Mouse (Mus musculus): ENCODE data around the gene Cfh. TPM values are rescaled to one million over a fixed set of nuclear protein-coding genes. Genes with fewer than 3 reads are reported as not detected.
"Not testable (repeated sequence)": the region's sequence is repeated elsewhere in the genome, so short reads cannot be mapped to it uniquely, and the experiment has no call there.

The Cfh gene
- total RNA-seq (2021): 10 to 100 TPM; 18.0 to 19.9 TPM

- intact Hi-C loops (cut with DNase I); DNase-seq (ENCODE audit: low spot score in 2 of 2): not testable (repeated sequence)
Observed at GRCm38 (mm10) chr1:140183664-140184063, at the start of gene Cfh. Gene Cfh (minus strand): TSS chr1:140183764.

GRCm38 (mm10) chr1:140226673-140227072, 43.1 kb upstream of the Cfh start:
- no peak for DNase-seq (ENCODE audit: low spot score in 2 of 2)
- intact Hi-C loops (cut with DNase I): no loop called here

GRCm38 (mm10) chr1:140225221-140225620, 41.7 kb upstream of the Cfh start:
- intact Hi-C loops (cut with DNase I): no loop called here
- DNase-seq (ENCODE audit: low spot score in 2 of 2): no peak

GRCm38 (mm10) chr1:140205329-140205728, 21.8 kb upstream of the Cfh start:
- intact Hi-C loops (cut with DNase I): no loop called here

GRCm38 (mm10) chr1:140188500-140188899, 4.9 kb upstream of the Cfh start:
- DNase-seq (ENCODE audit: low spot score in 2 of 2); intact Hi-C loops (cut with DNase I): not testable (repeated sequence)

More at GRCm38 (mm10) chr1:140205329-140205728, 21.8 kb upstream of the Cfh start:
- no peak for DNase-seq (ENCODE audit: low spot score in 2 of 2)

- DNase-seq (ENCODE audit: low spot score in 2 of 2): peak in 1 of 2 experiments; percentile 35
- intact Hi-C loops (cut with DNase I): no loop called here
Observed at GRCm38 (mm10) chr1:140183208-140183607, 356 bp downstream of the Cfh start.

- no peak for DNase-seq (ENCODE audit: low spot score in 2 of 2)
- intact Hi-C loops (cut with DNase I): no loop called here
Observed at GRCm38 (mm10) chr1:140180125-140180524, 3.4 kb downstream of the Cfh start.

- intact Hi-C loops (cut with DNase I): no loop called here
- peak in 1 of 2 experiments; percentile 19 for DNase-seq (ENCODE audit: low spot score in 2 of 2)
Observed at GRCm38 (mm10) chr1:140175442-140175841, 8.1 kb downstream of the Cfh start.

- intact Hi-C loops (cut with DNase I): loop anchor here (1.0 to 5.0 kb wide), 3 partner anchors 71 to 489 kb away; no protein-coding TSS in a partner anchor
- peak in 1 of 2 experiments; percentile 40 for DNase-seq (ENCODE audit: low spot score in 2 of 2)
Observed at GRCm38 (mm10) chr1:140171581-140172154, 11.9 kb downstream of the Cfh start.

- DNase-seq (ENCODE audit: low spot score in 2 of 2): no peak
- intact Hi-C loops (cut with DNase I): no loop called here
Observed at GRCm38 (mm10) chr1:140158970-140159369, 24.6 kb downstream of the Cfh start.

- intact Hi-C loops (cut with DNase I): loop anchor here (5.0 kb wide), 2 partner anchors 52 to 197 kb away; no protein-coding TSS in a partner anchor
- DNase-seq (ENCODE audit: low spot score in 2 of 2): no peak
Observed at GRCm38 (mm10) chr1:140069471-140069870, 114.1 kb downstream of the Cfh start.

Other genes starting within 250 kb of the Cfh start
- 10 to 100 TPM; 47.6 to 49.8 TPM for gene Kcnt2, start 62.4 kb upstream of the Cfh start, total RNA-seq (2021)

All from left cerebral cortex, postnatal 25 days (tissue).